Mouse (Mus musculus) forebrain, embryonic 12.5 days (tissue): ENCODE measurements around the gene Zfp358. TPM values are rescaled to one million over a fixed set of nuclear protein-coding genes. Genes with fewer than 3 reads are reported as not detected.
A peak's percentile ranks its signal among the peaks of the same experiment; 100 is the strongest.

Experiments
- ATAC-seq: fragments of 200-750 bp; cut with Nextera tagmentation; 2 replicates; pipeline ENCODE4 v1.8.0; 2017; ENCODE audit warnings: moderate TSS enrichment; ENCODE audit not compliant: low FRiP score
- H3K27ac ChIP-seq: fragments of 300-500 bp; sonication (generic); 2 replicates; pipeline ENCODE4 v1.5.1; 2016; ENCODE audit warnings: mild to moderate bottlenecking
- H3K27me3 ChIP-seq: fragments of 300-500 bp; sonication (generic); 2 replicates; pipeline ENCODE4 v1.6.1; 2016; ENCODE audit warnings: mild to moderate bottlenecking
- H3K36me3 ChIP-seq: fragments of 300-500 bp; sonication (generic); replicated peaks from 2 replicates; pipeline ENCODE4 v1.6.1; 2016; ENCODE audit warnings: mild to moderate bottlenecking
- H3K4me1 ChIP-seq: fragments of 300-500 bp; sonication (generic); 2 replicates; pipeline ENCODE4 v1.6.1; 2016
- H3K4me2 ChIP-seq: fragments of 300-500 bp; sonication (generic); 2 replicates; pipeline ENCODE4 v1.6.1; 2016; ENCODE audit warnings: mild to moderate bottlenecking, moderate library complexity
- H3K4me3 ChIP-seq: fragments of 300-500 bp; sonication (generic); replicated peaks from 2 replicates; pipeline ENCODE4 v1.5.1; 2016; ENCODE audit warnings: mild to moderate bottlenecking
- H3K9ac ChIP-seq: fragments of 300-500 bp; sonication (generic); 2 replicates; pipeline ENCODE4 v1.6.1; 2016; ENCODE audit warnings: mild to moderate bottlenecking
- H3K9me3 ChIP-seq: fragments of 300-500 bp; sonication (generic); 2 replicates; pipeline ENCODE4 v1.6.1; 2016
- whole genome bisulfite sequencing: fragments of 180-500 bp; shearing (Covaris S2); methylation state at CpG from one replicate; pipeline ENCODE4 v1.1.7; 2016; 5-methylcytosine and 5-hydroxymethylcytosine counted together
- polyA plus RNA-seq: library from polyadenylated mRNA; unstranded; fragments of >200 nt; fragmentation: Nextera tagmentation; extraction: Ambion mirVana; gene quantifications from 2 replicates; pipeline ENCODE4 v1.2.1, GENCODE M21; 2016

Zfp358 gene
- polyA plus RNA-seq, 1 experiment from 2014 or later, result 69.3 TPM

- no peak for ATAC-seq
- Histone ChIP-seq H3K27ac (no peak overlapping the region), H3K4me3 (no peak overlapping the region), H3K4me1 (no peaks in the 10 kb centered on the region), H3K36me3 (no peaks in the 10 kb centered on the region), H3K27me3 (peaks cover 18% of the 10 kb centered on the region), H3K9me3 (no peaks in the 10 kb centered on the region), H3K9ac (no peak overlapping the region), H3K4me2 (no peak overlapping the region)
- WGBS, result 81% methylated on average over 4 of the region's 4 CpGs
Observed at GRCm38 (mm10) chr8:3480221-3480785, 12.6 kb upstream of the Zfp358 start.

- Histone ChIP-seq H3K4me2 (no peak overlapping the region), H3K27me3 (peaks cover 7% of the 10 kb centered on the region; the same call in 1 of the 2 replicates), H3K4me3 (no peak overlapping the region), H3K27ac (no peak overlapping the region), H3K4me1 (no peaks in the 10 kb centered on the region), H3K36me3 (no peaks in the 10 kb centered on the region), H3K9me3 (no peaks in the 10 kb centered on the region), H3K9ac (no peak overlapping the region)
- 64% methylated on average over 5 of the region's 5 CpGs for WGBS
- ATAC-seq, result no peak
Observed at GRCm38 (mm10) chr8:3481605-3482004, 11.3 kb upstream of the Zfp358 start.

- no peak overlapping the region for H3K9ac ChIP-seq
- H3K4me1 ChIP-seq, result no peaks in the 10 kb centered on the region
- no peak overlapping the region for H3K4me3 ChIP-seq
- H3K9me3 ChIP-seq, result no peaks in the 10 kb centered on the region
- H3K36me3 ChIP-seq, result no peaks in the 10 kb centered on the region
- 90% methylated on average over 22 of the region's 22 CpGs for WGBS
- H3K27ac ChIP-seq, result no peak overlapping the region
- ATAC-seq, result no peak
- H3K27me3 ChIP-seq, result 0 out of 2 replicates have a peak, but pooled peaks cover 2% of the 10 kb centered on the region
- no peak overlapping the region for H3K4me2 ChIP-seq
Observed at GRCm38 (mm10) chr8:3482240-3482740, 10.6 kb upstream of the Zfp358 start.

GRCm38 (mm10) chr8:3483546-3483945, 9.4 kb upstream of the Zfp358 start:
- no peaks in the 10 kb centered on the region for H3K36me3 ChIP-seq
- H3K4me3 ChIP-seq, result no peak overlapping the region
- no peaks in the 10 kb centered on the region for H3K9me3 ChIP-seq
- H3K27ac ChIP-seq, result no peak overlapping the region
- 88% methylated on average over 7 of the region's 7 CpGs for WGBS
- H3K9ac ChIP-seq, result no peak overlapping the region
- no peaks in the 10 kb centered on the region for H3K4me1 ChIP-seq
- no peaks in the 10 kb centered on the region for H3K27me3 ChIP-seq
- H3K4me2 ChIP-seq, result no peak overlapping the region
- no peak for ATAC-seq

GRCm38 (mm10) chr8:3485192-3485591, 7.7 kb upstream of the Zfp358 start:
- Histone ChIP-seq H3K27me3 (no peaks in the 10 kb centered on the region), H3K36me3 (no peaks in the 10 kb centered on the region), H3K4me1 (no peaks in the 10 kb centered on the region), H3K27ac (no peak overlapping the region), H3K4me2 (no peak overlapping the region), H3K9ac (no peak overlapping the region), H3K9me3 (no peaks in the 10 kb centered on the region), H3K4me3 (no peak overlapping the region)
- 26% methylated on average over 5 of the region's 5 CpGs for WGBS
- ATAC-seq, result no peak

GRCm38 (mm10) chr8:3493845-3494208, 889 bp downstream of the Zfp358 start:
- 43% methylated on average over 6 of the region's 6 CpGs for WGBS
- Histone ChIP-seq H3K4me1 (peaks cover 18% of the 10 kb centered on the region), H3K9ac (peak overlapping the region; percentile 93), H3K4me3 (peak overlapping the region; percentile 87), H3K27me3 (no peaks in the 10 kb centered on the region), H3K9me3 (peaks cover 11% of the 10 kb centered on the region; the same call in 1 of the 2 replicates), H3K27ac (peak overlapping the region; percentile 82), H3K4me2 (peak overlapping the region; percentile 64), H3K36me3 (peaks cover 35% of the 10 kb centered on the region)
- peak; percentile 9; the same call in 1 of the 2 replicates for ATAC-seq

GRCm38 (mm10) chr8:3495578-3496427, 2.9 kb downstream of the Zfp358 start:
- Histone ChIP-seq H3K27ac (no peak overlapping the region), H3K9ac (no peak overlapping the region), H3K4me2 (no peak overlapping the region), H3K27me3 (no peaks in the 10 kb centered on the region), H3K4me1 (peaks cover 28% of the 10 kb centered on the region), H3K9me3 (peaks cover 11% of the 10 kb centered on the region; the same call in 1 of the 2 replicates), H3K36me3 (peaks cover 35% of the 10 kb centered on the region), H3K4me3 (no peak overlapping the region)
- 96% methylated on average over 44 of the region's 44 CpGs for WGBS
- ATAC-seq, result no peak

- Histone ChIP-seq H3K27ac (no peak overlapping the region), H3K9ac (no peak overlapping the region), H3K4me3 (no peak overlapping the region), H3K27me3 (no peaks in the 10 kb centered on the region), H3K4me1 (peaks cover 34% of the 10 kb centered on the region), H3K9me3 (peaks cover 11% of the 10 kb centered on the region; the same call in 1 of the 2 replicates), H3K36me3 (peaks cover 35% of the 10 kb centered on the region), H3K4me2 (no peak overlapping the region)
- 92% methylated on average over 15 of the region's 15 CpGs for WGBS
- ATAC-seq, result no peak
Observed at GRCm38 (mm10) chr8:3496428-3496748, 3.5 kb downstream of the Zfp358 start.

GRCm38 (mm10) chr8:3498583-3498982, 5.6 kb downstream of the Zfp358 start:
- Histone ChIP-seq H3K4me1 (peaks cover 34% of the 10 kb centered on the region), H3K4me3 (no peak overlapping the region), H3K36me3 (peaks cover 35% of the 10 kb centered on the region), H3K9me3 (peaks cover 11% of the 10 kb centered on the region; the same call in 1 of the 2 replicates), H3K4me2 (no peak overlapping the region), H3K27me3 (no peaks in the 10 kb centered on the region), H3K27ac (no peak overlapping the region), H3K9ac (no peak overlapping the region)
- 92% methylated on average over 3 of the region's 3 CpGs for WGBS
- no peak for ATAC-seq

- Histone ChIP-seq H3K4me2 (peak overlapping the region; percentile 78), H3K9me3 (peaks cover 11% of the 10 kb centered on the region; the same call in 1 of the 2 replicates), H3K27ac (peak overlapping the region; percentile 86), H3K36me3 (peaks cover 35% of the 10 kb centered on the region), H3K4me1 (peaks cover 28% of the 10 kb centered on the region), H3K27me3 (no peaks in the 10 kb centered on the region), H3K9ac (peak overlapping the region; percentile 67), H3K4me3 (peak overlapping the region; percentile 81)
- 7% methylated on average over 8 of the region's 8 CpGs for WGBS
- ATAC-seq, result peak; percentile 21
Observed at GRCm38 (mm10) chr8:3499751-3500150, 6.8 kb downstream of the Zfp358 start.

- H3K4me1 ChIP-seq, result peaks cover 28% of the 10 kb centered on the region
- H3K4me3 ChIP-seq, result peak within 1 kb of the TSS; percentile 81
- under 1% methylated on average over 70 of the region's 70 CpGs for WGBS
- peak; percentile 92 for ATAC-seq
- peaks cover 11% of the 10 kb centered on the region; the same call in 1 of the 2 replicates for H3K9me3 ChIP-seq
- H3K27me3 ChIP-seq, result no peaks in the 10 kb centered on the region
- peak within 1 kb of the TSS; percentile 86 for H3K27ac ChIP-seq
- H3K4me2 ChIP-seq, result peak within 1 kb of the TSS; percentile 78
- peaks cover 28% of the 10 kb centered on the region for H3K36me3 ChIP-seq
- H3K9ac ChIP-seq, result peak within 1 kb of the TSS; percentile 80
Observed at GRCm38 (mm10) chr8:3500235-3501090, 7.5 kb downstream of the Zfp358 start, which contains the start of gene Mcoln1. TSS of gene Mcoln1 (plus strand) at chr8:3500457.

- Histone ChIP-seq H3K9ac (no peak overlapping the region), H3K27ac (no peak overlapping the region), H3K4me1 (peaks cover 23% of the 10 kb centered on the region), H3K9me3 (no peaks in the 10 kb centered on the region), H3K4me3 (no peak overlapping the region), H3K36me3 (peaks cover 27% of the 10 kb centered on the region), H3K4me2 (no peak overlapping the region), H3K27me3 (no peaks in the 10 kb centered on the region)
- ATAC-seq, result no peak
- WGBS, result 79% methylated on average over 4 of the region's 4 CpGs
Observed at GRCm38 (mm10) chr8:3502217-3502616, 9.3 kb downstream of the Zfp358 start.
